Mouse (Mus musculus): ENCODE data around the gene Ccdc148.

Ccdc148 gene

DNA sequence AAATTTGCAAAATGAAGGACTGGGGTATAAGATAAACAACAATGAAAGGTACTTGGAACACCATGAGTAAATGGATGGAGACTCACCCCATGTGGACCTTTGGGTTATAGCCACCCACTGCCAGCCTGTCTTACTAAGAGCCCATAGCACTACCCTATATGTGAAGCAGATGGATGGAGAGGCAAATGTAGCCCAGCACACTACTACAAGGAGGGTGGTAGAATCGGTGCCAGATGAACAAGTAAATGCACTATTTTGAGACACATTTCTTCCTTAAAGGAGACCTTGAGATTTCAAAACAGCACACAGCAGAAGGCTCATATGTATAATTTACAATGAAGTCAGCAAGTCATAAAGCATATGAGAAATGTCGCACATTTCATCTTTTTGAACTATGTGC is 234.9 kb downstream of the Ccdc148 start:
- no peak for DNase-seq (ENCODE audit: extremely low spot score, low spot score)

DNA sequence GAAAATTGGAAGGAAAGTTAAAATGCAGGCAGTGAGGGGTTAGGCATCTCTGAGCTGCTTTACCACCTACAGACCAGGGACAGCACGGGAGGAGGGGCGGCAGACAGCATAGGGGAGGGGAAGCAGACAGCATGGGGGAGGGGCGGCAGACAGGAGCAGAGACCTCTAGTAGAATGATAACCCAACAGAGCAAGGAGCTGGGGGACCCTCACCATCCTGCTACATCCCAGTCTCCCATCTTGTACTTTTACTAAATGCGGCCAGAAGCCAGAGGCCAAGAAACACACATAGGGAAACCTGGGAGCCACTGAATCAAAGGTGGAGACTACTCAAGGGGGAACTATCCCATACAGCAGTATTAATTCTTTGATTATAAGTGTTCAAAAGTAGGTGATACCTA is 242.1 kb downstream of the Ccdc148 start:
- DNase-seq (ENCODE audit: extremely low spot score, low spot score), result no peak

DNA sequence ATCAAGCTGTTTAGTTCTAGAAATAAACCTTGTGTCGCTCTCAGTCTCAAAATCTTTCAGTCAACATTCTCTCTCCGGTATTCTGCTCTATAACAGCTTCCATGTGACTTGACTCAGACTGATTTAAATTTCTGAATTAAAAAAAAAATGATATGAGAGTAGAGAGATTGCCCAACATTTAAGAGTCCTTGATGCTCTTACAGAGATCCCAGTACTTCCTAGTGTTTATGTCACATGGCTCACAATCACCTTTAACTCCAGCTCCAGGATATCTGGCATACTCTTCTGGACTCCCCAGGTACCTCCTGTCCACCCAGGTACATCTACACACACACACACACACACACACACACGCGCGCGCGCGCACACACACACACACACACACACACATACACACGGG is 248.1 kb downstream of the Ccdc148 start:
- DNase-seq (ENCODE audit: extremely low spot score, low spot score), result no peak

DNA sequence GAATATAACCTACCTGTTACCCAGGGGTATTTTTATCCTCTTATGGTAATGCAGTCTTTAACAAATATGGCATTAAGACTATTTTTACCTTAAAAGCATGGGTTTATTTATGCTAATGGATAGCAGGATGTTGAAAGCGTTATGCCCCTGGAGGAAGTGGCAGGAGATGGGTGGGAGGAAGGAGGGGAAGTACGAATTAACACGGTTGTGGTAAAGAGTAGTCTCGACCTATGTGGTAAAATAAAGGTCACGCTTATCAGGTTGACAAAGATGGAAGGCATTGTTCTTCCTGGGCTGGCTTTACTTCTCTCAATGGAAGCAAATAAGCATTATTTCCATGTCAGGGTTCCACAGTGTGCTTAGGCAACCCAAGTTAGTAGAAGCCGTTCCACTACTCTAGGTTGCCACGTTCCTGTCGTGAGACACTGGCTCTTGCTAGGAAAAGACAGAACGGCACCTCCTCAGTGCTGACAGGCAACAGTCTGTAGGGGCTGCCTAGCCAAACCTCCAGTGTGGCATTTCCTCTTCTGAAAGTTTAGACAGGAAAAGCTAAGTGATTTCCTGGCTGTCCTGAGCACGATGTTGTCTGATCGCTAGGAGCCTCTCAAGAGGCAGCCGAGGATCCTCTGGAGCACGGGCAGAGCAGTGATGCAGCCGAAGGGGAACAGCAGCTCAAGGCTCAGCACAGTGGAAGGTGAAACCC is 253.5 kb downstream of the Ccdc148 start:
- DNase-seq (ENCODE audit: extremely low spot score, low spot score), result no peak

DNA sequence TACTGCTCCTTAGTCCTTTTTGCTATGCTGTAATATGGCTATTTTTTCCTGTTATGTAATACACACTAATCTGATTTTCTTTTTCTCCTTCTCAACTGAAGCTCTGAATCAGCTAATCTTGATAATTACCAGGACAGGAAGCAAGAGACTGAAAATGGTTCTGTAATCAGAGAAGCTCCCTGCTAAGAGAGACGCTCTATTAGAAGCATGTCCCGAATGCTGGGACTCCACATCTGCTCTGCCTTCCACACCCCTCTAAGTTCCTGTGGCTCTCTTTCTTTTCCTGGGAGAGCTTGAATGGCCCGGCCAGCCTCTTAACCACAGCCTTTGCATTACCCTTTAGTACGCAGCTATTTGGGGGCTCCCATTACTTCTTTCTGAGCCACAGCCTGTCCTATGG is 255.4 kb downstream of the Ccdc148 start:
- DNase-seq (ENCODE audit: extremely low spot score, low spot score), result no peak

DNA sequence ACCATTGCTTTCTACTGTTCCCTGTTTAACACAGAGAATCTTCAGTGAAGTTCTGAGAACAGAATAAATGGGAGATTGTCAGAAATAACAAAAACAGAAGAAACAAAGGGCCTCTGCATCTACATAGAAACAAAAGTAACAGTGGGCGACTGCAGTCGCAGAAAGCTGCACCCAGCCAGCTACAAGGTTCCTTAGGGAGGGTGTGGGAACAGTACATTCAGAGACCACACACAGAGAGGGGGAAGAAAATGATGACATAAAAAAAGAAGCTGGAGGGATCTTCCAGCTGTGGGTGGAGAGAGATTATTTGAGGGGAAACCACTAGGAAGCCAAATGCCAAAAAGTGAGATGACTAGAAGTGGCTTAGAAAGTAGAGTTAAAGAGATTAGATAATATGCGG is 280.6 kb downstream of the Ccdc148 start:
- no peak for DNase-seq (ENCODE audit: extremely low spot score, low spot score)

DNA sequence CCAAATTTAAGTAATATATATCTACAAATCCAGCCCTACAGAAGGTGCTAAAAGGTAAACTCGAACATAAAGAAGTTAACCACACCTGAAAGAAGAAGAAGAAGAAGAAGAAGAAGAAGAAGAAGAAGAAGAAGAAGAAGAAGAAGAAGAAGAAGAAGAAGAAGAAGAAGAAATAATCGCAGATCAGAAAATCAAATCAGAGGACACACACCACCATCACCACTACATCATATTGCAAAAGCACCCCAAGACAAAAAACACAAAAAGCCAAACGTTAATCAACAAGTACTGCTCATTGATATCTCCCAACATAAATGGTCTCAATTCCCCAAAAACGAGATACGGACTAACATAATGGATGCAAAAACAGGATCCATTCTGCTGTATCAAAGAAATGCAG is 301.3 kb downstream of the Ccdc148 start, which contains the start of gene Gm11099:
Gm11099 (plus strand) TSS at position 301 of the 400 bp plus-strand sequence.
- DNase-seq (ENCODE audit: extremely low spot score, low spot score), result no peak

DNA sequence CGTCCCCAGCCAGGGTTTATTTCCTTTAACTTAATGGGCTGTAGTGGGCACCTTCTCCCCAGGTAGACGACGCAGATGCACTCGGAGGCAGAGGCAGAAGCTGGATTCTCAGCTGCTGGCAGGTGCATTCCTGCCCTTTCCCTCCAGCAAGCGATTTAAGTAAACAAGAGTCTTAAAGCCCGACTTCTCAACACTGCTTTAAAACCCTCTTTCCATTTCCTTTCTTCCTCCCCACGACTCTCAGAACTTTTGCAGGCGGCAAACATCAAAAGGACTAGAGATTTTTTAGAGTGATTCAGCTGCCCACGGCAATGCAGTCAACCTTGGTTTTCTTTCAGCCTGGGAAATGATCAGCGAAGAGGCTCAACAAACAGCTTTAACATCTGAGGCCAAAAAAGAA is 316.0 kb downstream of the Ccdc148 start:
- no peak for DNase-seq (ENCODE audit: extremely low spot score, low spot score)

DNA sequence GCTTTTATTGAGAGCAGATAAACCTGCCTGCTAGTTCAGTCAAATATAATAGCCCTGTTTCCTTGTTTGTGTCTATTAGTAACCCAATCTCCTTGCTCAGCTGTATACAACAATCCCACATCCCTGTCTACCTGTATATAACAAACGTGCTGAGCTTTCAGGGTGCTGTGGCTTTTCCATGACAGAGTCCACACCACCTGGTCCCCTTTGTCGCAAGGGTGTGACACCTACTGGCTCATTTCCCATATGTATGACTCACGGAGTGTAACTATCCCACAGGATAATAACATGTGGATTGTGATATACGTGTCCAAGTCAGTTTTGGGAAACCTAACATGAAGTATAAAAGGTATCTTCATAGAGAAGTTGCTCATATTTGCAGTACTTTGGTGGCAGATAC is 318.0 kb downstream of the Ccdc148 start:
- no peak for DNase-seq (ENCODE audit: extremely low spot score, low spot score)

DNA sequence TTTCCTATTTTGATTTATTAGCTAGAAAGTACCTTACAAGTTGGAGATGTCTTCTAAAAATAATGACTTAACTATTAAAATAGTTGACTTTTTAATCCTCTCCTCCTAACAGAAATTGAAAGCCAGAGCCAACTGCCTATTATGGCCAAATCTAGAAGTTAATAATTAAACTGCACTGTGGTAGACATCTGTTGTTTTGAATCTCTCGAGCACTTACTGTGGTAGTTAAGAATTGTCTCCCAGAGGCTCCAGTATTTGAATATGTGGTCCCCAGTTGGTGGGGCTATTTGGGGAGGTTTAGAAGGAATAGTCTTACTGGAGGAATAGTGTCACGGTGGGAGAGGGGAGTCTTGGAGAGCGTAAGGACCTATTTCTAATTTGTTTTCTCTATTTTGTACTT is 319.5 kb downstream of the Ccdc148 start:
- DNase-seq (ENCODE audit: extremely low spot score, low spot score), result no peak

DNA sequence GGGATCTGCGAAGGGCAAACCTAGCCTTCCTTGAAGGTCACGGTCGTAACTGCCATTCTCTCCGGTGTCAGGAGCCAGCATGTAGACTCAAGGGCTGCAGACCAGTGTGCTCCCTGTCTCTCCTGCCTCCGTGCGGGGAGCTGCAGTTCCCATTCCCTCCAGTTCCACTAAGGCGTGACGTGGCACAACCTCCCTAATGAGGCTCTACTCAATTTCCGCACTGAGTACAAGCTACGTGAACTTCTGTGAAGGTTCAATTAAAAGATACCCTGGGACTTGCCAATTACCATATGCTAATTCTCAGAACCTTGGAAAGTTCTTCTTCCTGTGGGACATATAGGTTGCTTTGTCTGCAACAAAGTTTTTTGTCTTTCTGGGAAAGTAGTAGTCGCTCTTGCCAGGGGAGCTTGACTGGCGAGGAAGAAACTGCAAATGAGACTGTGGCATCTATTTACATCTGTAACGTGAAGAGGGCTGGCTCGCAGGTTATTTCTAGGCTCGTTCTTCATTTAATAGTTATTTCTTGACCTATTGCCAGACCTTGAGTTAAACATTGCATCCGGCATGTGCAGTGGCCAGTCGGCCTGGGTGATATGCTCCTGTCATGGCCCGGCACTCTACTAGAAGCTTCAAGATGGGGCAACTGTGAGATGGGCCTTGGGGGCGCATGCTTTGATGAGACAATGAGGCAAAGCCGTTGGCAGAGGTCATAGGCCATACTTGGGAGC is 328.1 kb downstream of the Ccdc148 start:
- DNase-seq (ENCODE audit: extremely low spot score, low spot score), result no peak

DNA sequence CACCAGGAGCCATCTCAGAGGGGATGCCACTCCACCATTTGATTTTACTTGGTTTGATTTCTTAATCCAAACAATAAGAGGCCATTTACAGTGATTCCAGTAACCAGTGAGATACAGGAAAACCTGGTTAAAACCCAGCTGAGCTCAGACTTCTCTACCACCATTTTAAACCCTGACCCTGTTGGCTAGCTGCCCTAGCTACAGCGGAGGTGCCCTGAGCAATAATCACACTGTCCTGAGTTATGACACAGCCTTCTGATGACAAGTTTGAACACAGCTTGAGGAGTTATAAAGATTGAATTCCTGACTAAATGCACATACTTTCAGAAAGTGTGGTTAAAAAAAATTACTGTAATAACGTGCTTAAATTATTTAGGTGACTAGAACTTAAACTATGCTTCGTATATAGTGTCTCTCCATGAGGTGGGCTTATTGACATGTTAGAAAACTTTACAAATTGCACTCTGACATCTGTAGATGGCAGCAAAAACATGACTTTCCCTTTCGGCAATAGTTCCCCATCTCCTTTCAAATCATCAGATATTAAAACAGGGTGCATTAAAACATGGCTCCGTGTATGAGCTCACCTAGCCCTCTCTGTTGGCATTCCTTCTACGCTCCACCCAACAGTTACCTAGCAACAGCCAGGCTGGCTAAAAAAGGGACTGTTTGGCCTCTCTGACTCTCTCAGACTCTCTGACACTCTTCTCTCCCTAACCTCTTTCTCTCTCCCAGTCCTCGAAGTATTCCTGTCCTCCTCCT is 330.3 kb downstream of the Ccdc148 start:
- no peak for DNase-seq (ENCODE audit: extremely low spot score, low spot score)

DNA sequence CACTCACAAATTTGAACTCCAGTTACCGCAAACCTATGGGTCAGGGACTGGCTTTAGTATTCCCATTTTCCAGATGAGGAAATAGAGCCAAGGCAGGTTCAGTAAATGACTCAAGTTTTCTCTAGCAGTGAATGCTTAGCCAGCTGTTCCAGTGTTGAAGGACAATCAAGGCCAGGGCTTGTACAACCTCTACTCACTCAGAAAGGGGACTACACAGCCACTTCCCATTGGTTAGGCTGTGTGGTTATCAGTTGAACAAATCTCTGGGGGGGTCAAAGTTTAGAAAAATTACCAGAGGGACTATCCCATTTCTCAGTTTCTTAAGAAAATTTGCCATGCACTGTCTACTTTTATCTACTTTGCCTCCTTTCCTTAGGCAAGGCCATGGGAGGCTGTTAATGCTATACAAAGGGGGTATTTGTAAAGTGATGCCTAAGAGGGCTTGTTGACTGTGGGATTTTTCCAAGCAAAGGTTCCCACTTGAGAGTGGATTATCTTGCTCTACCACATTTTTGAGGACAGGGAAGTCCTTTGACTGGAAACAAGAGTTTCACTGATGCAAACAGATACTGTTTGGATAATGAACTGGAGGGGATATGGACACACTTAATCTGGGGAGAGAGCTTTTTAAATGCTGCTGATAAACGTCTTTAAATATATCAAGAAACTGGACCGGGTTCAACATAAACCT is 331.4 kb downstream of the Ccdc148 start:
- no peak for DNase-seq (ENCODE audit: extremely low spot score, low spot score)

DNA sequence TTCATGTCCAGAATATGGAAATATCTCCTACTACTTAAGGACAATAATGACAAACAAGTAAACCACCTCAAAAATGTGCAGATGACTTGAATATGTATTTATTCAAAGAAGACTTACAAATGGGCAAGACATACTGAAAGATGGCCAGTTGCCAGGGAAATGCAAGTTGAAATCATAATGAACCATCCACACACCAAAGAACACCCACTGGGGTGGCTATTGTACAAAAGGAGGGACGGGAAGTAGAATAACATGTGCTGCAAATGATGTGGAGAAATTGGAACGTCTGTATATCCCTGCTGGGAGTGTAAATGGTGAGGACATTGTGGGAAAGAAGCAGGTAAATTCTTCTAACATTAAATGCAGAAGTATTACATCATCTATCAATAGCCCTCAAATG is 347.5 kb downstream of the Ccdc148 start:
- DNase-seq (ENCODE audit: extremely low spot score, low spot score), result no peak

DNA sequence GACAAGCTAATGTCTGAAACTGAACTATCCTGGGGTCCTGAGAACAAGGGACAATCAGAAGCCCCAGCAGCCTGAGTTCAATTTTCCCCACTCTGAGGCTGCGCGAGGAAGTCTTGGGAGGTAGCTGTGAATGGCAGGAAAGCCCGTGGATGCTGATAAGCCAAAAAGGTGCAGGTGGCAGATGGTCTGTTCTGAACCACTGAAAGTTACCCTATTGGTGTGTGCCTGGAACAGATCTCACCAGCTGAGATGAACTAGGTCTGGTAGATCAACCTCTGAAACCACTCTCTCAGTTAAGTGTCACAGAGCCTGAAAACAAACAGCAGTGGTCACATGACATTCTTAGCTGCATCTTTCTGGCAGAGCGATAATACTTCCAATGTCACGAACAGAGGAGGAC is 360.9 kb downstream of the Ccdc148 start:
- DNase-seq (ENCODE audit: extremely low spot score, low spot score), result no peak

DNA sequence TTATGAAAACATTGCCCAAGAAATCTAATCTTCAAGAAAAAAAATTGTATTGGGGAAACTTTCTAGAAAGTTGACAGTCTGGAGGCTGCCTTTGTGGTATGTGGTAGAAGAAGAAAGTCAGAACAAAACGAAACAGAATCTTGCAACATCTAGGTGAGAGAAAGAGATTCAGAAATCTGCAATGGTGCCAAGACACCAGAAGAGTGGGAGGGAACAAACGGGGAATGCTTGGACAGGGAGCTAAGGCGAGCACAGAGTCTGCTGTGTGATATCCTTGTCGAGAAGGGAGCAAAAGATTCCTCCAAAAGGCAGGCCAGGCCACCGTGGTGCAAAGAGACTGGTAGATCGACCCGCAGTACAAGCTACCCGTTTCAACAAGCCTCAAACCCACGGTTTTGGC is 361.4 kb downstream of the Ccdc148 start:
- no peak for DNase-seq (ENCODE audit: extremely low spot score, low spot score)

DNA sequence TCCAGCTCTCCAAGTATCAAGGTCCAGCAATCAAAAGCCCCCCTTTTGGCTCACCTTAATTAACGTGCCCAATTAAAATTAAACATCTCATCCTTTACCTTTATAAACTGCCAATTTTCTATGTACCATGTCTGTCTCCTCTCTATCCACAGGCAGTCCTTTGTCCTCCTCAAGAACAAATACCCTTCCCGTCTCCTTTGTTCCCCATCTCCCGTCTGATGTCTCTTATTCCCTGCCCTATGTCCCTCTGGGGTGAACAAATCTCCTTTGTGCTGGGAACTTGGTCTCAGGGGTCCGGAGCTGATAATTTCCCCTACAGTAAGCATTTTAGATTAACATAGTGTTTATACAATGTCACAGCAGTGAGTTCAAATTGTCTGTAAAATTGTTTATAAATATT is 363.0 kb downstream of the Ccdc148 start:
- DNase-seq (ENCODE audit: extremely low spot score, low spot score), result no peak

DNA sequence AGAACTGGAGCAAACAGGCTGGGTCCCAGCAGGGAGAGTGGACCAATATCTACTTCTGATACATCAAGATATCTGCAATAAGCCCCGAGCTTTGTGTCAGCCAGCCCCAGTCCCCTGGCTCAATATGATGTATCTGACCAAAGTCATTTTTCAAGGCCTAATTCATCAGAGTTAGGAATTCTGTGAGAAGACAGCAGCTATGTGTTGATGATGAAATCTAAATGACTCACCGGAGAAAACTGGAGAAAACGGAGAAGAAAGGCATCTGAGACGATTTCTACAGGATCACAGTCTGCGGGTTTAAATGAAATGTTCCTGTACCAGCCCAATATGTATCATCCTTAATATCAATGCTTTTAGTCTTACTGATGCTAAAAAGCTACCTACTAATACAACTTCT is 365.1 kb downstream of the Ccdc148 start:
- DNase-seq (ENCODE audit: extremely low spot score, low spot score), result no peak

DNA sequence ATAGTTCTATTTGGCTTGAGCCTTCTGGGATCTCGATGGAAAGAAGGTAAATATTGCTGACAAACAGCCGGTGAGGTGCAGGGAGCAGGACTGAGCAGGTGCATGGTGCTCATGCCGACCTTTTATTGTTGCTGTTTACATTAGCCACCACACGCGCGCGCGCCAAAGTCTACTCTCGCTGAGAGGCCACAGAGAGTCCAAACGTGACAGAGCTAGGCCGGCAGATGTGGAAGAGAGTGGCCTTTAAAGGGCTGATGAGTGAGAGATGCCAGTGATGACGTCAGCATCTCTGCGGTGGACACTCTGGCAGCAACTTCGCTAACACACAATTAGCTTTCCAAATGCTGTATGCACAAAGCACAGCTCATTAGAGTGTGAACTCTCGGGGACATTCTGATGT is 366.0 kb downstream of the Ccdc148 start:
- no peak for DNase-seq (ENCODE audit: extremely low spot score, low spot score)

DNA sequence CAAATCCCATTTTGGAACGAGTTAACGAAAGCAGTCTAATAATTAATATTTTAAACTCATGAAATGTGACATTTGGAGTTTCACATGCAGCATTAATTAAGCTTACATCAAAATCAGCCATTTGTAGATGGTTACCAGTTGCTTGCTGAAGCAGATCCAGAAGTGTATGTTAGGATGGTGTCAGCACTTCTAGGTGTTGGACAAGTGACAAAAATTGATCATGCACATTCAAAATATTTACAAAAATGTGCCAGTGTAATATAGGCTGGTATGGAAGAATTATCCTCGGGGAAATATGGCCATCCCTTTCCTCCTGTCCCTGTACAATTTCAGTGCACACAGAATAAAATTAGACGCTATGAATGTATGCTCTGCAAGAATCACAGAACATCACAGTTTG is 370.1 kb downstream of the Ccdc148 start:
- no peak for DNase-seq (ENCODE audit: extremely low spot score, low spot score)

DNA sequence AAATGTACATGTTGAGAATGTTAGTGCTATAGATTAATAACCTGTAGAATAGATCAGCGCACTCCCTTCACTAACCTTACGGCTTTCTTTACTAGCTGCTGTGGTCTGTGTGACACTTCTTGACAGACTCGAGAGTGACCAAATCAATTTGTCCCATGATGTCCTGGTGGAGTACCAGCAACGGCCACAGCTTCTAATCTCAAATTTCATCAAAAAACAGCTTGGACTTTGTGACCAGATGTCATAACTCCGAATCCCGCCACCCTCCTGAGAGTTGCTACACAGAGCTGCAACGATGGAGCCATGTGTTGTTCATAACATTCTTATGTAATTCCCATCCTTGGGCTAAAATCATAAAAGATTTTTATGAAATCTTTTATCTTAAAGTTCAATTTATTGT is 370.5 kb downstream of the Ccdc148 start:
- DNase-seq (ENCODE audit: extremely low spot score, low spot score), result no peak

DNA sequence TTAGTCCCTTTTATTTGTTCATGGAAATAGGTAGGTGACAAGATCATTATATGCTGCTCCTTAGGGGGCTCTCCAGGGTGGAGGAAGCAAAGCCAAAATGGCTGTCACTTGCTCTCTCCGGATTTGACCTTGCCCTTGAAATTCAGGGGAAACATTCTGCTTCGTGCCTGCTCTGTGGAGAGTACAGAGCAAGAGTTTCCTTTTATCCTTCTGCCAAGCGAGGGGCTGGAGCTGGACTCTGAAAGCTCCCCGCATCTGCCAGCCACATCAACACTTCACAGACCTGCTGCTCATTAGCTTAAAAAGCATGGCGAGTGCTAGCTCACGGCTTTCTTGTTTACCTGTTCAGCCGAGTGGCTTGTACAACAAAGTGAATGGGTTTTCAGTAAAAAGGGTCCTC is 373.1 kb downstream of the Ccdc148 start:
- no peak for DNase-seq (ENCODE audit: extremely low spot score, low spot score)

Data from neural tube, embryonic 10.5 days (tissue).